Mouse (Mus musculus) hindbrain, embryonic 14.5 days (tissue): ENCODE data around the gene Il1r1. TPM values are rescaled to one million over a fixed set of nuclear protein-coding genes. Genes with fewer than 3 reads are reported as not detected.
A peak's percentile ranks its signal among the peaks of the same experiment; 100 is the strongest.

ENCODE experiments used
- ATAC-seq: fragments of 200-750 bp; cut with Nextera tagmentation; 2 replicates; pipeline ENCODE4 v1.8.0; 2017; ENCODE audit warnings: moderate number of reproducible peaks, mild to moderate bottlenecking, moderate TSS enrichment, moderate library complexity; ENCODE audit not compliant: low FRiP score
- DNase-seq: peaks from one replicate; pipeline ENCODE4 v3.0.0-alpha.2; 2015; ENCODE audit warnings: low spot score
- H3K27ac ChIP-seq: fragments of 300-500 bp; sonication (generic); 2 replicates; pipeline ENCODE4 v1.5.1; 2014; ENCODE audit warnings: mild to moderate bottlenecking, moderate library complexity
- H3K27me3 ChIP-seq: fragments of 300-500 bp; sonication (generic); 2 replicates; pipeline ENCODE4 v1.6.1; 2014; ENCODE audit warnings: mild to moderate bottlenecking, low read length, mixed read lengths; ENCODE audit not compliant: control insufficient read depth, insufficient read depth
- H3K36me3 ChIP-seq: fragments of 300-500 bp; sonication (generic); replicated peaks from 2 replicates; pipeline ENCODE4 v1.6.1; 2014; ENCODE audit not compliant: control insufficient read depth, insufficient read depth
- H3K4me1 ChIP-seq: fragments of 300-500 bp; sonication (generic); replicated peaks from 2 replicates; pipeline ENCODE4 v1.6.1; 2014; ENCODE audit warnings: antibody characterized with exemption, low read length, mixed read lengths; ENCODE audit not compliant: control insufficient read depth, insufficient read depth
- H3K4me2 ChIP-seq: fragments of 300-500 bp; sonication (generic); replicated peaks from 2 replicates; pipeline ENCODE4 v1.6.1; 2014; ENCODE audit warnings: mild to moderate bottlenecking, moderate library complexity
- H3K4me3 ChIP-seq: fragments of 300-500 bp; sonication (generic); replicated peaks from 2 replicates; pipeline ENCODE4 v1.5.1; 2014; ENCODE audit warnings: mild to moderate bottlenecking, low read length
- H3K9ac ChIP-seq: fragments of 300-500 bp; sonication (generic); 2 replicates; pipeline ENCODE4 v1.6.1; 2014
- H3K9me3 ChIP-seq: fragments of 300-500 bp; sonication (generic); 2 replicates; pipeline ENCODE4 v1.6.1; 2016; ENCODE audit warnings: low read length; ENCODE audit not compliant: control insufficient read depth
- WGBS: fragments of 180-500 bp; shearing (Covaris S2); extraction: QIAGEN DNeasy Blood & Tissue Kit; methylation state at CpG from one replicate; pipeline ENCODE4 v1.1.7; 2014; 5-methylcytosine and 5-hydroxymethylcytosine counted together
- polyA plus RNA-seq: library from polyadenylated mRNA; unstranded; fragments of >200 nt; fragmentation: Nextera tagmentation; extraction: Ambion mirVana; gene quantifications from 2 replicates; pipeline ENCODE4 v1.2.1, GENCODE M21; 2014

Gene Il1r1
- polyA plus RNA-seq, 1 experiment from 2014 or later = 0.66 TPM

DNA sequence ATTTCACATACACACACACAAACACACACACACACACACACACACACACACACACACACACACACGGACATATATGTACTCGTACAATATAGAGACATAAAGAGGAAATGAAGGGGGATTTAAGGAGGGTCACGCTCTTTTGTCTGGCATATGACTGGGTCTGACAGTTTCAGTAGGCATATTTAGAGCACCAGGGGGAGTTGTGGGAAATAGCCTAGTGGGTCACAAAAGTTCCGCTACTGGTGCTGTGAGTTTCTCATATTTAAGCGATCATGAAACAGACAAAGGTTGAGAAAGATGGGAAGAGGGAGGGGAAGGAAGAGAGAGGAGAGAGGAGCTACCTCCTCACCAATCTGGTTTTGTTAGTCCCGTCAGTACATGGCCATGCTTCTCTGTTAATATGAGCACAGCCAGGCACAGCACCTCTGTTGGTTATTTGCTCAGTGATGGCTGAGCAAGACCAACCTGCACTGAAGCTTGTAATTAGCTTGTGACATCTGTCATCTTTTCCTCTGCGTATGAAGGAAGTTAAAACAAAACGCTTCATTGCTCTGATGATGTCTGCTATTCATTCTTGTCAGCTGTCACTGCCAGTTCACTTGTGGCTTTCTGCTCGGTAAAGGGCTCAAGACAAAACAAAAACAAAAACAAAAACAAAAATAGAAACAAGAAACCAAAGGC, 37.7 kb downstream of the Il1r1 start:
- Histone ChIP-seq H3K9me3 (no peaks in the 10 kb centered on the region), H3K4me1 (peaks cover 6% of the 10 kb centered on the region), H3K4me2 (no peak overlapping the region), H3K4me3 (no peak overlapping the region), H3K9ac (no peak overlapping the region), H3K27me3 (no peaks in the 10 kb centered on the region), H3K36me3 (no peaks in the 10 kb centered on the region), H3K27ac (no peak overlapping the region)
- WGBS = 72% methylated on average over 9 of the region's 9 CpGs
- no peak for ATAC-seq
- DNase-seq = no peak

DNA sequence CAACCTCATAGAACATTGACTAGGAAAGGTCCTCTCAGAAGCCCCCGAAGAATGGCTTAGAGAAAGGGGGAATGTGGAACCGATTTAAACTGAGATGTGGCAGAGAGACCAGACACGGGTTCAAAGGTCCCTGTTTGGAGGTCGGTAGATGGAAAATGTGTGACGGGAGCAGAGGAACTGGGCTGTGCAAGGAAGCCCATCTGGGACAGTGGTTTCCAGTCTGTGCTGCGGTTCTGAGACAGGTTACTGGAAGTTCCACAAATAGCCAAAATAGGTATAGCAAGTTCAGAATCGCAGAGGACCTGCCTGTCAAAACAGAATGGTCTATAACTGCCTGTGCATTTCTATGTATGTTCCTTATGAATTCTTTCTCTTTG, 38.2 kb downstream of the Il1r1 start:
- no peaks in the 10 kb centered on the region for H3K27me3 ChIP-seq
- H3K4me3 ChIP-seq = no peak overlapping the region
- no peak for DNase-seq
- no peaks in the 10 kb centered on the region for H3K9me3 ChIP-seq
- ATAC-seq = no peak
- no peak overlapping the region for H3K9ac ChIP-seq
- no peaks in the 10 kb centered on the region for H3K36me3 ChIP-seq
- no peak overlapping the region for H3K27ac ChIP-seq
- peaks cover 6% of the 10 kb centered on the region for H3K4me1 ChIP-seq
- 83% methylated on average over 7 of the region's 7 CpGs for WGBS
- H3K4me2 ChIP-seq = no peak overlapping the region

DNA sequence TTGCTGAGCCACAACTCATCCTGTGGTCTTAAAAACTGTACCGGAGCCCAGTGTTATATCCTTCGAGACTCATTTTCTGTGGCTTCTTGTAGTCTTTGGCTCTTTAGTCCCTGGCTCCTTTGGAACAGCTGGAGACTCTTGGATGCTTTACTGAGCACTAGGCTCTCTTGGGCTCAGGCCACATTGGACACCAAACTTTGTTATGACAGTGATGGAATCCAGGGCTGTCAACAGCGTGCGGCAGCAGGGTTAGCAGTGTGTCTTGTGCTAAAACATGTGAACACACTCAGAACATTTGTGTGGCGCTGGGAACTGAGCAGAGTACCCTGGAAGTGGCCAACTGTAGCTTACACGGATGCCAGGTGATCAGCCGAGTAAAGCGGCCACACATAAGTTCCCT, 38.8 kb downstream of the Il1r1 start:
- Histone ChIP-seq H3K27me3 (no peaks in the 10 kb centered on the region), H3K36me3 (no peaks in the 10 kb centered on the region), H3K4me2 (no peak overlapping the region), H3K9me3 (no peaks in the 10 kb centered on the region), H3K4me3 (no peak overlapping the region), H3K27ac (no peak overlapping the region), H3K4me1 (peaks cover 6% of the 10 kb centered on the region), H3K9ac (no peak overlapping the region)
- no peak for ATAC-seq
- no peak for DNase-seq
- WGBS = 92% methylated on average over 8 of the region's 8 CpGs

DNA sequence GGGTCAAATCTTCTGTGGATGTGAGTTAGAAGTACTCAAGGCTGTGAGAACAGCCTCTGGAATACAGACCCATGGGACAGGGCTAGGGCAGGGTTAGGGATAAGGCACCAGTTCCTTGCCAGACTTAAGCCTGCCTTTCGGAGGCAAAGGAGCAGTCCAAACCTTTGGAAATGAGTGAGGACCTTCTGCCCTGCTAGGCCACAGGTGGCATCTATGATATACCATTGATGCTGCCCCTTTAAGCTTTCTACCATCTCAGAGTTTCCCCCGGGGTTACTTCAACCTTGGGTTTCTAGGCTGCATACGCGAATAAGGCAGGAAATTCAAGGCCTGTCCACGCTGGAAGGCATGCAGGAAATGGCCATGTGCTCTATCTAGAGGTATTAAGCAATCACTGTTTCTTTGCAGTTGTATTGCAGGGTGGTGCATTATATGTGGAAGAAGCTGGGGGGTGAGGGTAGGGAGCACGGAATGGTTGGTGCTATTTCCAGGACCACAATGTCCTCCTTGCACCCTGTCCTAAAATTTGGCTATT, 40.5 kb downstream of the Il1r1 start:
- Histone ChIP-seq H3K4me3 (no peak overlapping the region), H3K9me3 (no peaks in the 10 kb centered on the region), H3K27ac (no peak overlapping the region), H3K4me2 (no peak overlapping the region), H3K36me3 (no peaks in the 10 kb centered on the region), H3K4me1 (peaks cover 6% of the 10 kb centered on the region), H3K9ac (no peak overlapping the region), H3K27me3 (no peaks in the 10 kb centered on the region)
- ATAC-seq = no peak
- 79% methylated on average over 6 of the region's 6 CpGs for WGBS
- DNase-seq = no peak

DNA sequence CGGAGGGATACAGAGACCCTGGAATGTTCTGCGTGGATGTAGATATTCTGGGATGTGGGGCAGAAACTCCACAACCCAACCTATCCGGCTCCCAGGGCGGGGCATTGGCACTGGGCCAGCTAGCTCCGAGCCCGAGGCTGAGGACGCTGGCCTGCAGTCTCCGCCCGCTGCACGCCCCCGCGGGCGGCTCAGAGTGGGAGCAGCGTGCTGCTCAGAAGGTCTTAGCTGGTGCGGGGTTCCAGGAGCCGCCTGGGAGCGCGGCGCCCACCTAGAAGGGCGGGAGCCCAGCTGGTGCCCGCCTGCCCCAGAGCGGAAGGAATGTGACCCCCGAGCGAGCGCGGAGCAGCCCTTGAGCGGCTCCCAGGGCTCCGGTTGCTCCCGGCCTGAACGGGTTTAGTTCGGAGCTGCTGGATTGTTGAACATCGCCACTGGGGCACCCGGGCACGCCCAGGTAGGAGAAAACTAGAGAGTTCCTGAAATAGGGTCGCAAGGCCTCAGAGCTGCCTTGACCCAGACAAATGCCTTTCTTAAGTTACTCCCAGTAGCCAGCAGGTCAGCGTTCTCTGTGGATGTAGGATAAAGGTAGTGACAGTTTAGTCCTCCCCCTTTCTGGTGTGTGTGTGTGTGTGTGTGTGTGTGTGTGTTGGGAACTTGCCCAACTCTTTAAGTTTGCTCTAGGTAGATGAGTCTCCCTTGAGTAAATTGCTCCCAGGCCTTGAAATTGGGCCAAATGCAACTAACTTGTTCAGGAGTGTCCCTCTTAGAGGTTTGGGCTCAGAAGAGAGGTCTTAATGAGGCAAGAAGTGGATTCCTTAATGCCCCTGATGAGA, 41.8 kb downstream of the Il1r1 start:
- Histone ChIP-seq H3K4me2 (peak overlapping the region; percentile 87), H3K9ac (peak overlapping the region; percentile 65), H3K9me3 (no peaks in the 10 kb centered on the region), H3K4me1 (peaks cover 6% of the 10 kb centered on the region), H3K4me3 (peak overlapping the region; percentile 38), H3K27ac (no peak overlapping the region), H3K36me3 (no peaks in the 10 kb centered on the region), H3K27me3 (no peaks in the 10 kb centered on the region)
- WGBS = 4% methylated on average over 36 of the region's 36 CpGs
- DNase-seq = peak; percentile 61
- ATAC-seq = peak; percentile 76

- no peak overlapping the region for H3K4me2 ChIP-seq
- H3K36me3 ChIP-seq = no peaks in the 10 kb centered on the region
- H3K9me3 ChIP-seq = no peaks in the 10 kb centered on the region
- no peak overlapping the region for H3K27ac ChIP-seq
- peaks cover 6% of the 10 kb centered on the region for H3K4me1 ChIP-seq
- H3K4me3 ChIP-seq = no peak overlapping the region
- no peak overlapping the region for H3K9ac ChIP-seq
- WGBS = 88% methylated on average over 6 of the region's 6 CpGs
- DNase-seq (no peak), ATAC-seq (no peak)
- H3K27me3 ChIP-seq = no peaks in the 10 kb centered on the region
Measured at GRCm38 (mm10) chr1:40267846-40268245, 43.0 kb downstream of the Il1r1 start.

DNA sequence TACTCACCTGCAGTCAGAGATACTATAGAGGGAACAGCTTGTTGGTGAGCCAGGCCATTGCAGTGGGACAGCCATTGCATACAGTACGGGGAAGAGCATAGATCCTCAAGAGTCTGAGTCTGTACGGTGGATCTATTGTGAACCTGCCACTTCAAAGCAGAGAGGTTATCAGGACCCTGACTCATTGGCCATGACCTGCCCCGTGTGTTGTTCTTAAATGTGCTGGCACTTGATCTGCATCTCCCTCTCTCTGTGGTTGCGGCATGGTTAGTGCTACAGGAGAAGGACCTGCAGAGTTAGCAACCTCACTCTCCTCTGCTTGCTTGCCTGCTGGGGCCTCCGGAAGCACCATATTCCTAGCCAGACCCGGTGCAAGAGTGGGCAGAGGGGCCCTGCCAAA, 43.7 kb downstream of the Il1r1 start:
- H3K4me1 ChIP-seq = peaks cover 6% of the 10 kb centered on the region
- H3K27me3 ChIP-seq = no peaks in the 10 kb centered on the region
- WGBS = 91% methylated on average over 6 of the region's 6 CpGs
- no peaks in the 10 kb centered on the region for H3K36me3 ChIP-seq
- H3K4me3 ChIP-seq = no peak overlapping the region
- ATAC-seq (no peak), DNase-seq (no peak)
- H3K9me3 ChIP-seq = no peaks in the 10 kb centered on the region
- H3K27ac ChIP-seq = no peak overlapping the region
- H3K9ac ChIP-seq = no peak overlapping the region
- H3K4me2 ChIP-seq = no peak overlapping the region

- 90% methylated on average over 12 of the region's 12 CpGs for WGBS
Measured at GRCm38 (mm10) chr1:40270415-40270814, 45.5 kb downstream of the Il1r1 start.

DNA sequence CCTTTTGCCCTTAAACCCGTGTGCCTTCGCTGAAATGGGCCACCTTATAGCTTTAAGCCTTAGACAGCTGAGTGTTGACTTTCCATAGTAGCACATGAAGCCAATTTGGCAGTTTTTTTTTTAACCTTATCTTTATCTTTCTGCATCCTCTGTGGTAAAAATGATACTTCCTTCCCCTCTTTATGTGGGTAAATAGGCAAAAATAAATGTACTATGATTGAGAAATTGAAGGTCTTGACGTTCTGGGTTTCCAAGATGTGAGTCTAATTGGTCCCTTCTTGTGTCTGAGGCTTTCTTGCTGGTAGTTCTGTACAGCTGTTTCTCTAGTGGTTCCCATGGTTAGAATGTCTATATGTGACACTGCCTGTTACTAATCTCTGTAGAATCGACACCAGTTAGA, 46.2 kb downstream of the Il1r1 start:
- Histone ChIP-seq H3K27ac (no peak overlapping the region), H3K4me1 (peaks cover 6% of the 10 kb centered on the region), H3K9me3 (no peaks in the 10 kb centered on the region), H3K9ac (no peak overlapping the region), H3K4me2 (no peak overlapping the region), H3K36me3 (no peaks in the 10 kb centered on the region), H3K4me3 (no peak overlapping the region), H3K27me3 (no peaks in the 10 kb centered on the region)
- no peak for DNase-seq
- ATAC-seq = no peak
- 95% methylated on average over 4 of the region's 4 CpGs for WGBS

More at GRCm38 (mm10) chr1:40270415-40270814, 45.5 kb downstream of the Il1r1 start:
- Histone ChIP-seq H3K4me2 (no peak overlapping the region), H3K27me3 (no peaks in the 10 kb centered on the region), H3K36me3 (no peaks in the 10 kb centered on the region), H3K27ac (no peak overlapping the region), H3K9ac (no peak overlapping the region), H3K9me3 (no peaks in the 10 kb centered on the region), H3K4me3 (no peak overlapping the region), H3K4me1 (peaks cover 6% of the 10 kb centered on the region)
- no peak for DNase-seq
- no peak for ATAC-seq
